Mouse (Mus musculus): ENCODE results near the gene Sik3.

GRCm38 (mm10) chr9:46215338-46216322, 203.0 kb downstream of the Sik3 start:
- TF ChIP-seq POLR2A (IDR thresholded peaks at IDR 0.05; ENCODE audit: insufficient read length, low read depth) (no peak), TCF12 (IDR thresholded peaks at IDR 0.05; ENCODE audit: insufficient read depth, poor library complexity, severe bottlenecking) (no peak), USF1 (IDR thresholded peaks at IDR 0.05; ENCODE audit: low read depth) (no peak)
